Mouse (Mus musculus) cerebellum, adult 2 months (tissue): ENCODE data around the gene Dst.

ENCODE experiments used
- CTCF ChIP-seq: fragments of 200-500 bp; IDR thresholded peaks from 2 replicates; pipeline ENCODE4 v1.5.1; 2011; ENCODE audit warnings: low read depth, mild to moderate bottlenecking, control low read depth, low read length, moderate library complexity, borderline replicate concordance; ENCODE audit not compliant: insufficient read depth
- POLR2A ChIP-seq: fragments of 200-500 bp; IDR thresholded peaks from 2 replicates; pipeline ENCODE4 v1.6.1; 2011; ENCODE audit warnings: low read length, control low read depth, borderline replicate concordance; ENCODE audit not compliant: insufficient read depth

DNA sequence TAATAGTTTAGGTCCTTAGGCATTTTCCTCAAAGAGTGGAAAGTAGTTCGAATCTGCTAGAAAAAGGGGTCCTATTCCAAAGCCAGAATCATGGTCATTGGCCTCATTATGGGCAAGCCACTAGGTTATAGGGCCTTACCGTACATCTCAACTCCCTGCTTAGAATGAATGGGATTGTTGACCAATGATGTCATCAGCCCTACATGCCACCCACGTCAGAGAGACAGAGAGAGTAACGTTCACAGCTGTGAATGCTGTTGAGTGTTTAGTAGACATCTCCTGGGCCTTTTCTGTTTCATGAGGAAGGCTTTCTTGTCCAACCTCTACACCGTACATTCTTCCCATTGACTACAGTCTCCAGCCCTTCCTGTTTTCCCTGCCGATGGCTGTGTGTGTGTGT is 276.2 kb downstream of the Dst start:
- TF ChIP-seq POLR2A (no peak), CTCF (no peak)
